Mouse (Mus musculus) bone marrow macrophage, adult 2 months (primary cell): ENCODE measurements around the gene Hs2st1.

Experiments used
- CTCF ChIP-seq: IDR thresholded peaks from 2 replicates; pipeline ENCODE4 v1.5.1; 2012; ENCODE audit warnings: low read depth, mild to moderate bottlenecking, low read length, moderate library complexity
- POLR2A ChIP-seq: IDR thresholded peaks from 2 replicates; pipeline ENCODE4 v1.6.1; 2012; ENCODE audit warnings: mild to moderate bottlenecking, low read depth, low read length, borderline replicate concordance

DNA sequence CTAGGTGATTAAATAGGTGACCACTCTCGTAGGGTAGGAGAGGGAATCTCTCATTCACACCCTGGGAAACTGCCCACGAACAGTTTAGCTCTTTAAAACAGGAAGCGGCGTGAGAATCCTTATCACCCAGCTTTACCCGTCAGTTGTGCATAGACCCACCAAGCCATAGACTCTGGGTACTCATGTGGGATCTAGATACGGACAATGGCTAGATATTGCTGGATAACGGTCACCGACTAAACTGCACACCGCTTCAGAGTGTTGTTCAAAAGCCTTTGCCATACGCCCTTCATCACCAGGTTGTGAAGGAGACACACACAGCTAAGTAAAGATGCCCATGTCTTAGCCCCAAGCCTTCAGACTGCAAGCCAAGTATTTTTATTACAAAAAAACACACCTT, 185.3 kb downstream of the Hs2st1 start:
- TF ChIP-seq CTCF (no peak), POLR2A (no peak)
